Mouse (Mus musculus): ENCODE measurements around the gene Cers6.

The Cers6 gene

GRCm38 (mm10) chr2:68968028-68968427, 106.8 kb downstream of the Cers6 start:
- DNase-seq (ENCODE audit: low spot score), result no peak

GRCm38 (mm10) chr2:68971840-68972239, 110.6 kb downstream of the Cers6 start:
- DNase-seq (ENCODE audit: low spot score), result no peak

DNA sequence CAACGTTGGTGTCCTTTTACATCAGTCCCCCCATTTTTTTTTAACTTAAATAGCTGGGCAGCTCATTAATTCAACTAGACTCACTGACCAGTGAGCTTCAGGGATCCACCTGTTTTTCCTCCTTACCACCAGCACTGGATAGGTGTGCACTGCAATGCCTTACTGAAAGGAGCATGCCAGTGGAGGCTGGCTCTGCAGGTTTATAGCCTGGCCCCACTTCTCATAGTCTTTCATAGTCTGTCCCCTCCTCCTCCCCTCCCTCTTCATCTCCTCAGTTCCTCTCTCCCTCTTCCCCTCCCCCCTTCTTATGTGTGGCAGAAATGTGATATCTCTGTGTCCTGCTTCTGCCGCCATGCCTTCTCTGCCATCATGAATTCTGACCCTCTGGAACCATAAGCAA, 112.5 kb downstream of the Cers6 start:
- no peak for DNase-seq (ENCODE audit: low spot score)

DNA sequence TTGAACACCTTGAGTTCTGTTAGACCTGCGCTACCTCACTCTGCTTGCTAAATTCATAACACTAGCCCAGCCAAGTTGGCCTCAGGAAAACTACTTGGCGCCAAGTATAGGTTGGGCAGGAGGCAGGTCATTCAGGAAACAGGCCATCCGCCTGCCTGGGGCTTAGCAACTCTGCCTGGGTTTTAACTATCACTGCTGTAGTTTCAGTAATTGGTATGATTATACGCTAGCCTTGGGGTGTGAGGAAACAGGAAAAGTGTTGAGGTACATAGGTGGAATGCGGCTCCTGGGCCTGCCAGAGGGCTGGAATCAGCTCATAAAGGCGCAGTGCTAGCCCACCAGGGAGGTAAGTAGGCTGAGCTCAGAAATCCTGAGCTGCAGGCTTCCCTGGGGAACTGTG, 114.0 kb downstream of the Cers6 start:
- no peak for DNase-seq (ENCODE audit: low spot score)

GRCm38 (mm10) chr2:68975780-68976179, 114.5 kb downstream of the Cers6 start:
- no peak for DNase-seq (ENCODE audit: low spot score)

DNA sequence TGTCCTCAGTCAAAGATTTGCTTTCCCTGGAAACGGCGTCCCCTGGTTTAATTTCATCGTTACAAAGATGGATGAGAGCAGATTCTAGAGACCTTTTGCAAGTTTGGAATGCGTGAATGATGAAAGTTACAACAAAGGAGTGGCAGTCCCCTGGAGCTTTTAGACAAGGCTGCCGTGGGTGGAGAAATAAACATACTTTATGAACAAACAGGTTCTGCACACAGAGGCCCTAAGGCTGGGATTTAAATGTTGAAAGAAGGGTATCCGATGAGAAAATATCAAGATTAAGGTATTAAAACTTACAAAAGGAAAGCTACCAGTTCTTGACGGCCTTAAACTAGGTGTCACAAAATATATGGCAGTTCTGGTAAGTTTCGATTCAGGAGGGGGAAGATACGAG, 117.0 kb downstream of the Cers6 start:
- DNase-seq (ENCODE audit: low spot score), result no peak

GRCm38 (mm10) chr2:68978660-68979604, 117.7 kb downstream of the Cers6 start:
- DNase-seq (ENCODE audit: low spot score), result no peak

DNA sequence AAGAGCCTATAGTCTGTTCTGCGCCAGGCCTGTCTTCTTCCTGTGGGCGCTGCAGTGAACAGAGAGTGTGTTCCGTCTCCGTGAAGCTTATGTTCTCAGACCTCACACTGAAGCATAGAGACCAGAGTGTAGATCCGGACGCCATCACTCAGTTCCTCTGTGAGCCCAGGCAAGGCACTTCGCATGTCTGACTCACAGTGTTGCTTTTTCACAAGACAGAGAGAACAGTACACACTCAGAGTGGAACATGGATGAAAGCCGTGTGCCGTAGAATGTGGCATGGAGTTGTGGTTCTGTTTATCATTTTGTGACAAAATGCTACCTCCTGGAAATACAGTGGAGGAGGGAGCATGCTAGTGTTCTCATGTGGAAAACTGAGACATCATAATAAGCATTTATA, 120.1 kb downstream of the Cers6 start:
- no peak for DNase-seq (ENCODE audit: low spot score)

DNA sequence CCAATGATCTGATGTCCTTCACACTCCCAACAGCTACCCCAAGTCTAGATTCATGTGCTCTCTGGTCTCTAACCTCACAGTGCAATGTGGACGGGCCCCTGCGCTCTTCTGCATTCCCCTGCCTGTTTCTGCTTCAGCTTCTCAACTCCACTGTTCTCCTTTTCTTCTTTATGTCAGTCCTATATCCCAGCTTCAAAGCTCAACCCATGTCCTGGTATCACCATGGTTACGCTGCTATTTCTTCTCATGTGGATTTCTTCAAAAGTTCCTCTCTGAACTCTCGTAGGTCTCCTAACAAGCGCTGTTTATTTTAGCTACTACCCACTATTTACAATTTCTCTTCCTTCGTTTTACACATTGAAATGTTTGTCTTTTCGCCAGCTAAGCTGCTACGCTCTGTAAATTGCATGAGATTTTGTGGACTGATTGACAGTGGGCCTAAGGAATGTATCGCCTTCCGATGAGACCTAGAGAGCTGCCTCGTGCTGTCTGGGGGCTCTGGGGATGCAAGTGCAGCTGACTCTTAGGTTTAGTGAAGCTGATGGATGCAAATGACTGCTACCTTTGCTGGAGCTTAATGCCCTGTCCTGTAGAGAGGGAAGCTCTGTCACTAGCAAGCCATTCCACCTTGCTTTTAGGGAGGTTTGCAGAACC, 120.6 kb downstream of the Cers6 start:
- DNase-seq (ENCODE audit: low spot score), result no peak

- DNase-seq (ENCODE audit: low spot score), result no peak
These were observed 121.7 kb downstream of the Cers6 start for GRCm38 (mm10) chr2:68982979-68983378.

- no peak for DNase-seq (ENCODE audit: low spot score)
These were observed 122.2 kb downstream of the Cers6 start for GRCm38 (mm10) chr2:68983431-68983830.

DNA sequence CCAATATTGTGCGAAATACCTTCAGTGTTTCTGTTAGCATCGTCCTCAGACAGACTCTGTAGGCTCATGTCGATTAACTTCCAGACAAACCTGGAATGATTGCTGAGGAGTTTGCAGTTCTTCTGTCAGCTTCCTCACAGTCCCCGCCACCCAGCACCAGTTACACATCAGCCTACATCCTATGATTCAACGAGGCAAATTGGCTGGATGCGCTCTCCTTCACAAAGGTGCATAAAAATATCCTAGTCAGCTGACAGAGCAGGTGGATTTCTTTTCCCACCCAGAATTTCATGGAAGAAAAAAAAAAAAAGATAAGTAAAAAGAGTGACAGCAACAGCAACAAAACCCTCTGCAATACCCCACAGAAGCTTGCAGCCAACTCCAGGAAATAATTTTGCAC, 127.9 kb downstream of the Cers6 start:
- DNase-seq (ENCODE audit: low spot score), result no peak

DNA sequence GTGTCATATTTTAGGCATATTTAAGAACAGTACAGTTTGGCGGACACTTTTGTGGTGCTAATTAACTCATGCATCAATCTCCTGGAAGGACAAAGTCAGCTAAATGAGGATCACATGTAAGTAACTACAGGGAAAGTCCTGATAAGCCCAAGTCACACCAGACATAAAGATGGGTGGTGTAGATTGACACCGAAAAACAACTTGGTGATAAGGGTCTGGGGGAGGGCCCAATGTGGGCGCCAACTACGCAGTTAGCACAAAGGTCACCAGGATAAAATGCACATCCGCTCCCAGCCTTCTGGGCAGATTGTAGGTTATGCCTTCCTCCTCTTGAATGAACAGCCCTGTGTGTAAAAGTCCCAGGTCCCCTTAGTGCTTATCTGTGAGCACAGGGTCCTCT, 131.4 kb downstream of the Cers6 start:
- DNase-seq (ENCODE audit: low spot score), result no peak

GRCm38 (mm10) chr2:68994441-68994840, 133.2 kb downstream of the Cers6 start:
- DNase-seq (ENCODE audit: low spot score), result no peak

DNA sequence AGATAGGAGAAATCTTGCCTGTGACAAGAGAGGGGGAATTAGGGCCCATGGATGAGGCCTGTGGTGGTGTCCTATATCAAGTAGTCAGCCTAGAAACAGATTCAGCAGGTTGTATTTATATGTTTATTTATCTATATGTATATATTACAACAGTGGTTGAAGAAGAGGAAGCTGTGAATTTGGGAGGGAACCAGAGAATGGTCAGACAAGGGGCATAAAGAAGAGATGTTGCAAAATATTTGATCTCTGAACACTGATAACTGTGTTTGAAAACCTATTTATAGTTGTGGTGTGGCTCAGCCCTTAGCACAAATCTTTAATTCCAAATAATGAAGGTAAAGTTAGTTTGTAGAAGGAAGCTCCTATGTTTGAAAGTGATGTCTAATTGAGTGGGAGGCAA, 134.5 kb downstream of the Cers6 start:
- DNase-seq (ENCODE audit: low spot score), result no peak

- DNase-seq (ENCODE audit: low spot score), result no peak
These were observed 135.0 kb downstream of the Cers6 start for GRCm38 (mm10) chr2:68996268-68996667.

- DNase-seq (ENCODE audit: low spot score), result no peak
These were observed 142.8 kb downstream of the Cers6 start for GRCm38 (mm10) chr2:69004001-69004400.

- DNase-seq (ENCODE audit: low spot score), result no peak
These were observed 150.2 kb downstream of the Cers6 start for GRCm38 (mm10) chr2:69011392-69011791.

- no peak for DNase-seq (ENCODE audit: low spot score)
These were observed 150.6 kb downstream of the Cers6 start for GRCm38 (mm10) chr2:69011860-69012259.

DNA sequence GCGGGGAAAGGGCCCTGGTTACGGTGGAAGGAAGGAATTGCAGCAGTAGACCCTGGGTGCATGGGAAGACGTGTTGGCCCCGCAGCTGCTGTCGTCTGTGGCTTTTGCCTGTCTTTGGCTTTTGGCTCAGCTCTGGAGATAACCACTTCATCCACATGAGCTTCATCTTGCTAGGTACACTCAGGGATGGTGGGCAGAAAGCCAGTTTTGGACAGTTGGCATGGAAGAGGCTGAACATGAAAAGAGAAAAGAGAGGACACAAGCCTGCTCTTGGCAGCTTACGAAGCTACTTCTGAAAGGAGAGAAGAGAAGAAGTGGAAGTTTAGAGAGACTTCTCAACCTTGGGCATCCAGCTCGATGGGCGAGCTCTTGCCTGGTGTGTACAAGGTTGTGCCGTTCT, 153.0 kb downstream of the Cers6 start:
- no peak for DNase-seq (ENCODE audit: low spot score)

GRCm38 (mm10) chr2:69015172-69015724, 154.0 kb downstream of the Cers6 start:
- no peak for DNase-seq (ENCODE audit: low spot score)

DNA sequence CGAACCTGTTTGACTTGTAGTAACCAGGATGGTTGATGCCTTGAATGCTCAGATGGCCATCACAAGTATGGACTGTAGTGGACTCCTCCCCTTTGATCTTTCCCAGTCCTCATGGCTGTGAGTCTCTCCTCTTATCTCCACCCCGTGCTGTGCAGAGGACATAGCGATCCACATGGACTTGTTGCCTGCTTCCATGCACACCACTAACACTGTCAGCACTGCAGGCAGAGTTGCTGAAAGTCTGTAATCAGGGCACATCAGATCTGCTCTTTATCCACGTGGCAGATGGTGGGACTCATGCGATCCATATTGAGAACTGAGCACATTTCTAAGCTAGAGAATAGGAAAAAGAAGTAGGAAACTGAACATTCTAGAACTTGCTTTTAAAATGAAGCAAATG, 154.6 kb downstream of the Cers6 start:
- no peak for DNase-seq (ENCODE audit: low spot score)

DNA sequence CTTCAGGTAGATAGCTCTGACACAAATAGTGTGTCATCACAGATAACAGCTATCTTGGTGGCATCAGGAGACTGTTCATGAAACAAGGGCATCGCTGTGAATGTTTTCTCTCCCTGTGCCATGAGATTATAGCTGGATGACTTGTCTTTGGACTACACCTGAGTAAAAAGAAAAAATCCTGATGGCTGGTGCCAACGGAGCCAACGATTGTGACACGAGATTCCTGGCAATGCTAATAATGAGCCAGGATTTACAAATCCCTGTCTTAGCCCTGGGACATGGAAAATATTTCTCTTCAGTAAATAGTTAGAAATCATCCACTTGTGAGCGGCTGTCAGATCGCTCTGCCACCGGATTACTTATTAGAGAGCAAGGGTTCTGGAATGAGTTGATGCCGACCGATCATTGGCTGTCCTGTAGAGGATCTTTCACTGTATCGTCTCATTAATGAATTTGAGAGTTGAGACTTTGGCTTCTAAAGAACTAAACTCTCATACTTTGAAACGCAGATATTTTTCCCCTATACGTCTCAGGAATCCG, 157.9 kb downstream of the Cers6 start:
- DNase-seq (ENCODE audit: low spot score), result no peak
